Mouse (Mus musculus) hindbrain, embryonic 13.5 days (tissue): Measurements from ENCODE around the gene Anapc16. TPM values are rescaled to one million over a fixed set of nuclear protein-coding genes. Genes with fewer than 3 reads are reported as not detected.

Source experiments
- ATAC-seq: fragments of 200-750 bp; cut with Nextera tagmentation; 2 replicates; pipeline ENCODE4 v1.8.0; 2017; ENCODE audit warnings: moderate TSS enrichment; ENCODE audit not compliant: low FRiP score
- H3K27ac ChIP-seq: fragments of 300-500 bp; sonication (generic); 2 replicates; pipeline ENCODE4 v1.5.1; 2015; ENCODE audit warnings: inconsistent platforms, mild to moderate bottlenecking, moderate library complexity
- H3K27me3 ChIP-seq: fragments of 300-500 bp; sonication (generic); 2 replicates; pipeline ENCODE4 v1.6.1; 2015; ENCODE audit warnings: mild to moderate bottlenecking, inconsistent platforms
- H3K36me3 ChIP-seq: fragments of 300-500 bp; sonication (generic); 2 replicates; pipeline ENCODE4 v1.6.1; 2015; ENCODE audit warnings: mild to moderate bottlenecking, inconsistent platforms
- H3K4me1 ChIP-seq: fragments of 300-500 bp; sonication (generic); replicated peaks from 2 replicates; pipeline ENCODE4 v1.6.1; 2015; ENCODE audit warnings: inconsistent platforms
- H3K4me2 ChIP-seq: fragments of 300-500 bp; sonication (generic); 2 replicates; pipeline ENCODE4 v1.6.1; 2015; ENCODE audit warnings: inconsistent platforms, mild to moderate bottlenecking, moderate library complexity
- H3K4me3 ChIP-seq: fragments of 300-500 bp; sonication (generic); 2 replicates; pipeline ENCODE4 v1.5.1; 2015; ENCODE audit warnings: mild to moderate bottlenecking, inconsistent platforms
- H3K9ac ChIP-seq: fragments of 300-500 bp; sonication (generic); 2 replicates; pipeline ENCODE4 v1.6.1; 2015; ENCODE audit warnings: mild to moderate bottlenecking, inconsistent platforms
- H3K9me3 ChIP-seq: fragments of 300-500 bp; sonication (generic); 2 replicates; pipeline ENCODE4 v1.6.1; 2016; ENCODE audit warnings: inconsistent platforms
- WGBS: fragments of 180-500 bp; shearing (Covaris S2); methylation state at CpG from one replicate; pipeline ENCODE4 v1.1.7; 2015; 5-methylcytosine and 5-hydroxymethylcytosine counted together
- polyA plus RNA-seq: library from polyadenylated mRNA; unstranded; fragments of >200 nt; fragmentation: Nextera tagmentation; extraction: Ambion mirVana; gene quantifications from 2 replicates; pipeline ENCODE4 v1.2.1, GENCODE M21; 2015

The Anapc16 gene
- polyA plus RNA-seq = 127 and 134 TPM in 2 replicates

GRCm38 (mm10) chr10:60002673-60003212 is at the start of gene Anapc16, which contains the start of gene Ascc1:
Gene Anapc16, minus strand, starts transcription at chr10:60003135.
Gene Ascc1, plus strand, starts transcription at chr10:60002805.
- peak within 1 kb of the TSS; percentile 96 for H3K27ac ChIP-seq
- peaks cover 3% of the 10 kb centered on the region; the same call in 1 of the 2 replicates for H3K36me3 ChIP-seq
- H3K27me3 ChIP-seq = no peaks in the 10 kb centered on the region
- under 1% methylated on average over 51 of the region's 51 CpGs for WGBS
- peak within 1 kb of the TSS; percentile 61 for H3K4me3 ChIP-seq
- no peaks in the 10 kb centered on the region for H3K9me3 ChIP-seq
- H3K4me2 ChIP-seq = peak within 1 kb of the TSS; percentile 85
- peak within 1 kb of the TSS; percentile 79 for H3K9ac ChIP-seq
- peak; percentile 95 for ATAC-seq
- peaks cover 23% of the 10 kb centered on the region for H3K4me1 ChIP-seq

GRCm38 (mm10) chr10:60050581-60050980 is 47.6 kb upstream of the Anapc16 start:
- H3K9me3 ChIP-seq = no peaks in the 10 kb centered on the region
- H3K4me1 ChIP-seq = 0 out of 2 replicates have a peak, but pooled peaks cover 4% of the 10 kb centered on the region
- no peaks in the 10 kb centered on the region for H3K27me3 ChIP-seq
- H3K4me3 ChIP-seq = no peak overlapping the region
- H3K27ac ChIP-seq = no peak overlapping the region
- H3K36me3 ChIP-seq = peaks cover 19% of the 10 kb centered on the region
- WGBS = 96% methylated on average over 10 of the region's 10 CpGs
- no peak overlapping the region for H3K4me2 ChIP-seq
- ATAC-seq = no peak
- H3K9ac ChIP-seq = no peak overlapping the region

- 52% methylated on average over 5 of the region's 5 CpGs for WGBS
- Histone ChIP-seq H3K4me1 (0 out of 2 replicates have a peak, but pooled peaks cover 4% of the 10 kb centered on the region), H3K9ac (no peak overlapping the region), H3K4me3 (no peak overlapping the region), H3K4me2 (no peak overlapping the region), H3K9me3 (no peaks in the 10 kb centered on the region), H3K27ac (no peak overlapping the region), H3K27me3 (no peaks in the 10 kb centered on the region), H3K36me3 (peaks cover 26% of the 10 kb centered on the region)
- ATAC-seq = no peak
These were observed 43.8 kb upstream of the Anapc16 start for GRCm38 (mm10) chr10:60046696-60047095.

GRCm38 (mm10) chr10:60042350-60042922 is 39.5 kb upstream of the Anapc16 start:
- Histone ChIP-seq H3K4me2 (no peak overlapping the region), H3K36me3 (0 out of 2 replicates have a peak, but pooled peaks cover 6% of the 10 kb centered on the region), H3K4me3 (no peak overlapping the region), H3K27me3 (no peaks in the 10 kb centered on the region), H3K9ac (no peak overlapping the region), H3K27ac (no peak overlapping the region), H3K4me1 (0 out of 2 replicates have a peak, but pooled peaks cover 4% of the 10 kb centered on the region), H3K9me3 (no peaks in the 10 kb centered on the region)
- ATAC-seq = no peak
- WGBS = 90% methylated on average over 8 of the region's 8 CpGs

- H3K4me2 ChIP-seq = no peak overlapping the region
- WGBS = 85% methylated on average over 4 of the region's 4 CpGs
These were observed 32.8 kb upstream of the Anapc16 start for GRCm38 (mm10) chr10:60035744-60036143.

GRCm38 (mm10) chr10:60034621-60035020 is 31.7 kb upstream of the Anapc16 start:
- Histone ChIP-seq H3K9me3 (no peaks in the 10 kb centered on the region), H3K27me3 (no peaks in the 10 kb centered on the region), H3K9ac (no peak overlapping the region), H3K4me1 (peaks cover 19% of the 10 kb centered on the region), H3K4me3 (no peak overlapping the region), H3K36me3 (no peaks in the 10 kb centered on the region), H3K27ac (no peak overlapping the region; the same call in 1 of the 2 replicates), H3K4me2 (no peak overlapping the region)
- no peak for ATAC-seq
- 93% methylated on average over 3 of the region's 3 CpGs for WGBS

More at GRCm38 (mm10) chr10:60035744-60036143, 32.8 kb upstream of the Anapc16 start:
- H3K4me1 ChIP-seq = peaks cover 19% of the 10 kb centered on the region
- no peak for ATAC-seq
- no peak overlapping the region for H3K9ac ChIP-seq
- H3K4me3 ChIP-seq = no peak overlapping the region
- no peaks in the 10 kb centered on the region for H3K36me3 ChIP-seq
- no peak overlapping the region for H3K27ac ChIP-seq
- no peaks in the 10 kb centered on the region for H3K9me3 ChIP-seq
- no peaks in the 10 kb centered on the region for H3K27me3 ChIP-seq

GRCm38 (mm10) chr10:60033064-60033463 is 30.1 kb upstream of the Anapc16 start:
- ATAC-seq = no peak
- Histone ChIP-seq H3K36me3 (no peaks in the 10 kb centered on the region), H3K4me1 (peaks cover 30% of the 10 kb centered on the region), H3K27ac (no peak overlapping the region), H3K4me2 (no peak overlapping the region), H3K27me3 (no peaks in the 10 kb centered on the region), H3K4me3 (no peak overlapping the region), H3K9me3 (no peaks in the 10 kb centered on the region), H3K9ac (no peak overlapping the region)
- 52% methylated on average over 5 of the region's 5 CpGs for WGBS

GRCm38 (mm10) chr10:60032622-60033021 is 29.7 kb upstream of the Anapc16 start:
- no peak for ATAC-seq
- H3K9ac ChIP-seq = no peak overlapping the region
- H3K9me3 ChIP-seq = no peaks in the 10 kb centered on the region
- no peak overlapping the region for H3K4me3 ChIP-seq
- no peaks in the 10 kb centered on the region for H3K27me3 ChIP-seq
- H3K36me3 ChIP-seq = no peaks in the 10 kb centered on the region
- H3K4me1 ChIP-seq = peaks cover 34% of the 10 kb centered on the region
- WGBS = 61% methylated on average over 2 of the region's 2 CpGs
- H3K27ac ChIP-seq = no peak overlapping the region
- H3K4me2 ChIP-seq = no peak overlapping the region

- H3K36me3 ChIP-seq = no peaks in the 10 kb centered on the region
- no peak for ATAC-seq
- no peak overlapping the region for H3K27ac ChIP-seq
- no peak overlapping the region for H3K9ac ChIP-seq
- WGBS = 35% methylated on average over 2 of the region's 2 CpGs
- H3K4me2 ChIP-seq = no peak overlapping the region
- no peak overlapping the region for H3K4me3 ChIP-seq
- no peaks in the 10 kb centered on the region for H3K9me3 ChIP-seq
- no peaks in the 10 kb centered on the region for H3K27me3 ChIP-seq
- H3K4me1 ChIP-seq = peaks cover 40% of the 10 kb centered on the region
These were observed 29.1 kb upstream of the Anapc16 start for GRCm38 (mm10) chr10:60031985-60032384.

- Histone ChIP-seq H3K27me3 (no peaks in the 10 kb centered on the region), H3K4me1 (peaks cover 44% of the 10 kb centered on the region), H3K9ac (no peak overlapping the region), H3K4me3 (no peak overlapping the region), H3K4me2 (no peak overlapping the region), H3K36me3 (no peaks in the 10 kb centered on the region), H3K27ac (no peak overlapping the region), H3K9me3 (no peaks in the 10 kb centered on the region)
- 69% methylated on average over 8 of the region's 8 CpGs for WGBS
- no peak for ATAC-seq
These were observed 28.6 kb upstream of the Anapc16 start for GRCm38 (mm10) chr10:60031562-60031961.

GRCm38 (mm10) chr10:60029387-60029786 is 26.5 kb upstream of the Anapc16 start:
- Histone ChIP-seq H3K27ac (no peak overlapping the region), H3K4me3 (no peak overlapping the region), H3K27me3 (no peaks in the 10 kb centered on the region), H3K4me1 (peaks cover 50% of the 10 kb centered on the region), H3K9ac (no peak overlapping the region), H3K36me3 (no peaks in the 10 kb centered on the region), H3K9me3 (no peaks in the 10 kb centered on the region), H3K4me2 (no peak overlapping the region)
- WGBS = 90% methylated on average over 4 of the region's 4 CpGs
- no peak for ATAC-seq

- 53% methylated on average over 7 of the region's 7 CpGs for WGBS
- Histone ChIP-seq H3K4me1 (peaks cover 50% of the 10 kb centered on the region), H3K27me3 (no peaks in the 10 kb centered on the region), H3K4me2 (no peak overlapping the region), H3K36me3 (no peaks in the 10 kb centered on the region), H3K9ac (no peak overlapping the region), H3K9me3 (no peaks in the 10 kb centered on the region), H3K27ac (0 out of 2 replicates have a peak overlapping the region, but pooled peaks have one; percentile 58), H3K4me3 (no peak overlapping the region)
- ATAC-seq = no peak; the same call in 1 of the 2 replicates
These were observed 26.0 kb upstream of the Anapc16 start for GRCm38 (mm10) chr10:60028979-60029378.

- ATAC-seq = no peak
- Histone ChIP-seq H3K36me3 (no peaks in the 10 kb centered on the region), H3K4me3 (no peak overlapping the region), H3K4me2 (no peak overlapping the region), H3K4me1 (peaks cover 49% of the 10 kb centered on the region), H3K27me3 (no peaks in the 10 kb centered on the region), H3K9me3 (no peaks in the 10 kb centered on the region), H3K27ac (peak overlapping the region; percentile 58; the same call in 1 of the 2 replicates), H3K9ac (0 out of 2 replicates have a peak overlapping the region, but pooled peaks have one; percentile 40)
- WGBS = 85% methylated on average over 7 of the region's 7 CpGs
These were observed 25.2 kb upstream of the Anapc16 start for GRCm38 (mm10) chr10:60028181-60028580.
